Mouse (Mus musculus) layer of hippocampus, postnatal 36 days (tissue): Measurements from ENCODE around the gene Phf13. TPM values are rescaled to one million over a fixed set of nuclear protein-coding genes. Genes with fewer than 3 reads are reported as not detected.

ENCODE experiments used
- DNase-seq, 2 experiments: peaks; one replicate each; pipeline ENCODE4 v3.0.0; 2022
- total RNA-seq, 2 experiments: library from RNA; stranded (reverse); gene quantifications; 2 replicates each; pipeline ENCODE4 v1.2.3; 2021

The Phf13 gene
- total RNA-seq, 2 experiments from 2014 or later: 11.1 to 11.6 TPM

DNA sequence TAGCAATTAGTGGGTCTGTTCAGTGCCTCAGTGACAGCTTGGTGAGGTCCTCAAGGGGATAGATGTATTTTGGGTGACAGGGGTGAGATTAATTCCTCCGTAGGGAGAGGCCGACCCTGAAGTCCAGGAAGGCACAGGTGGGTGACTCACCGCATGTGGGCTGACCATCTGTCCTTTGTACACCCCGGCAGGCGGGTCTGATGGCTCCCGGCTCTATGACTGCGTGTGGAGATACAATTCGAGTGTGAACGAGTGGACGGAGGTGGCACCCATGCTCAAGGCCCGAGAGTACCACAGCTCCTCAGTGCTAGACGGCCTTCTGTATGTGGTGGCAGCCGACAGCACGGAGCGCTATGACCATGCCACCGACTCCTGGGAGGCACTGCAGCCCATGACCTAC, 16.1 kb upstream of the Phf13 start:
- DNase-seq: no peak

GRCm38 (mm10) chr4:152011171-152011760, 15.2 kb upstream of the Phf13 start:
- DNase-seq: no peak

- no peak for DNase-seq
These were observed 14.7 kb upstream of the Phf13 start for GRCm38 (mm10) chr4:152010707-152011134.

GRCm38 (mm10) chr4:152010091-152010706, 14.1 kb upstream of the Phf13 start:
- DNase-seq: no peak

- peak; percentile 71 to 74 for DNase-seq
These were observed 13.3 kb upstream of the Phf13 start for GRCm38 (mm10) chr4:152009076-152010051.

GRCm38 (mm10) chr4:152008622-152009075, 12.6 kb upstream of the Phf13 start, which contains the start of gene Klhl21:
Gene Klhl21 (plus strand): TSS chr4:152008803.
- peak; percentile 91 to 92 for DNase-seq

GRCm38 (mm10) chr4:152008148-152008500, 12.1 kb upstream of the Phf13 start:
- DNase-seq: no peak

DNA sequence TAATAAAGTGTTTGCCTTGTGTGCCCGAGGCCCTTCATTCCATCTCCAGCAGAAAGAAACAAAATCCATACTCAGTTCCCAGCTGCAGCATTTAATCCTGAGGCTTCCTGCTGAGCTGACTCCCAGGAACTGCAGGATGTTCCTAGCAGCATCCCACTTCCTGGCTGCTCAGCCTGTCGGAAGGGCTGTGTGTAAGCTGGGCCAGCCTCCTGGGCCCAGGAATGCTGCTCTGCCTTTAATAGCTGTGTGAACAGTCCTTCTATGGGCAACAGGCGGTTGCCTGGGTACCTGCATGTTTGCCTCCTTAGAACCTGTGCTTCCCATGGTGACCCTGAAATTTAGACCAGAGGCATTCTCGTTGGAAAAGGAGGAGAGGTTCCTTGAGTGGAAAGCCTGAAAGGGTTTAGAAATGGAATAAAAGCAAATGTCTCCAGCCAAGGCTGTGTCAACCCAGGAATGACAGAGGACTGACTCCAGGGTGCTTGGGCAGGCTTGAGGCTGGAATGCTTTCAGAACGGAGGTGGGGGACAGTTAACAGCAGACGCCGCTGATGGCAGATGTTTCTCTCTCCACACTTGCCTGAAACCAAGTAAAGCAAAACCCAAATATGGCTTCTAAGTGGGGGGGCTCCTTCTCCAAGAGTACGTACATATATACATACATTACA, 11.6 kb upstream of the Phf13 start:
- no peak for DNase-seq

GRCm38 (mm10) chr4:152006812-152007211, 10.8 kb upstream of the Phf13 start:
- DNase-seq: no peak

- DNase-seq: no peak
These were observed 10.1 kb upstream of the Phf13 start for GRCm38 (mm10) chr4:152006137-152006536.

- DNase-seq: no peak
These were observed 6.0 kb upstream of the Phf13 start for GRCm38 (mm10) chr4:152002063-152002462.

DNA sequence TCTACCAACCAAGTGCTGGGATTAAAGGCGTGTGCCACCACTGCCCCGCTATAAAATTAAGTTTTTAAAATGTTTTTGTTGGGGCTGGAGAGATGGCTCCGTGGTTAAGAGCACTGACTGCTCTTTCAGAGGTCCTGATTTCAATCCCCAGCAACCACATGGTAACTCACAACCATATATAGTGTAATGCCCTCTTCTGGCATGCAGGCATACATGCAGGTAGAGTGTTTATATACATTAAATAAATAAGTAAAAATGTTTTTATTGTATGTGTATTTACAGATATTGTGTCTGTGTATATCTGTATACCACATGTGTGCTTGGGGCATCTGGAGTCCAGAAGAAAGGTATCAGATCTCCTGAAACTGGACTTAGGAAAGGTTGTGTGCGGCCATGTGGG, 5.3 kb upstream of the Phf13 start:
- DNase-seq: no peak

- no peak for DNase-seq
These were observed 4.8 kb upstream of the Phf13 start for GRCm38 (mm10) chr4:152000906-152001305.

DNA sequence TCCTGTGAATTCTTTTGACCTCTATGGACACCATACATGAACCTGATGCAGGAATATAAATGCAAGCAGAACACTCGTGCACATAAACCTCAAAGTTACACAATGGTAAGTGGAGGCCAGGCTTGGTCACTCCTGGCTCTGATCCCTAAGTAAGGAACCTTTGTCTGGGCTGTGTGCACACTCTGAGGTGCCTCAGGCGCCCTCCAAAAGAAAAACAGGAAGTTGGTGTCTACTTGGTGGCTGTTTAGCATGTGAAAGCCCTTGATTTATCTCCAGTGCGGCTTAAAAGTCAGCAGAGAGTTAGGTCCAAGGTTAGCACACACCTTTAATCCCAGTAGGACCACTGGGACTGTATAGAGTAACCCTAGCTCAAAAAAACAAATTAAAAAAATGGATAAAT, 3.4 kb upstream of the Phf13 start:
- DNase-seq: no peak

DNA sequence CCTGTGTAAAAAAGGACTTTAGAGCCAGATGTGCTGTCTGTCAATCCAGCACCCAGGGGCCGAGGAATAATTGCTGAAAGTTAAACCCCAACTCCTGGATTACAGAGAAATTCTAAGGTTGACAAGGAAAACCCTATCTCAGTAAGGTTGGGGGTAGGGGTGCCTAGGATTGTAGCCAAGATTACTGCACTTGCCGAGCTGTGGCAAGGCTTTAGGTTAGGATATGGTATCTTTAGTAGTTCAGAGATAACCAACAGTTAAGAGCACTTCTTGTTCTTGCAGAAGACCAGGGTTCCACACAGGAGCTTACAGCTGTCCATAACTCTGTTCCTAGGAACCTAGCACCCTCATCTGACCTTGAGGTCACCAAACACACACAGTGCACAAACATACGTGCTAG, 1.6 kb upstream of the Phf13 start:
- DNase-seq: no peak

DNA sequence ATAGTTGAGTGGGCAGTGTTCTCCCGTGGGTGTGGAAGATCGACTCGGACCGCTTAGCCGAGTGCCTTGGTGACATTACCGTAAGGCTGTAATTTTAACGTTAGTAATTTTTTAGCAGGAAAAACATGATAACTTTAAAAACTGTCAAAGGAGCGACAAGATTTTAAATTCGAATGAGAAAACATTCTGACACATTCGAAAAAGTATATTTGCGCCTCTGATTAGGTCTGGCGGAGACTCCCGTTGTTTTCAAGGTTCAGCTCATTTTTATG, 829 bp upstream of the Phf13 start:
- DNase-seq: no peak

DNA sequence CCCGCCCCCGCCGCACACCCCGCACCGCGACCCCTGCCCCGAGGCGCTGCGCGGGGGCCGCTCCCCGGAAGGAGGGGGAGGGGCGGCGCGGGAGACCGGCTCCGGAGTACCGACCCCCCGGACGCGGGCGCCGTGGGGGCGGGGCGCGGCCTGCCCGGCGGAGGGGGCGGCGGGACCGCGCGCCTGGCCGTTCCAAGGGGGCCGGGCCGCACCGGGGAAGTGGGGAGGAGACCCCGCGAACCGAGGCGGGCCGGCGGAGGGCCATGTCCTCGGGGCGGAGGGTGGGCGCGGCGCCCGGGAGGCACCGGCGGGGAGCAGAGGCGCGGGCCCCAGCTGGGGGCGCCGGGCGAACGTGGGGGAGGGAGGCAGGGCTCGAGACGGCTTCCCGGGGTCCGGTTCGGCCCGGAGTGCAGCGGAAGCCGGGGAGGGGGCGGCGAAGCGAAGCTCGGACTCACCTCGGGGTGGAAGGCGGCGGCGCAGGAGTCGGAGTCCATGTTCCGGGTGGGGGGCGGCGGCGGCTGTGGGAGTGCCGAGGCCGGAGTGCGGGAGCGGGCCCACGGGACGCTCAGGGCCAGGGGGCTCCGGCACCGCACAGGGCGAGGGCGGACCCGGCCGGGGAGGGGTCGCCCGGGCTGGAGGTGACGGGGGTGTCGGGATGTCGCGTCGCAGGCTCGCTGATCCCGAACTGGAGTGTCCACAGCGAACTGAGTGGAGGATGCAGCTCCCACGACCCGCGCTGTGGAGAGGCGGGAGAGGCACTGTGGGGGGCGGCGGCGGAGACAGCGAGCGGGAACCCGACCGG, 486 bp downstream of the Phf13 start:
- DNase-seq: peak in 1 of 2 experiments; percentile 47

DNA sequence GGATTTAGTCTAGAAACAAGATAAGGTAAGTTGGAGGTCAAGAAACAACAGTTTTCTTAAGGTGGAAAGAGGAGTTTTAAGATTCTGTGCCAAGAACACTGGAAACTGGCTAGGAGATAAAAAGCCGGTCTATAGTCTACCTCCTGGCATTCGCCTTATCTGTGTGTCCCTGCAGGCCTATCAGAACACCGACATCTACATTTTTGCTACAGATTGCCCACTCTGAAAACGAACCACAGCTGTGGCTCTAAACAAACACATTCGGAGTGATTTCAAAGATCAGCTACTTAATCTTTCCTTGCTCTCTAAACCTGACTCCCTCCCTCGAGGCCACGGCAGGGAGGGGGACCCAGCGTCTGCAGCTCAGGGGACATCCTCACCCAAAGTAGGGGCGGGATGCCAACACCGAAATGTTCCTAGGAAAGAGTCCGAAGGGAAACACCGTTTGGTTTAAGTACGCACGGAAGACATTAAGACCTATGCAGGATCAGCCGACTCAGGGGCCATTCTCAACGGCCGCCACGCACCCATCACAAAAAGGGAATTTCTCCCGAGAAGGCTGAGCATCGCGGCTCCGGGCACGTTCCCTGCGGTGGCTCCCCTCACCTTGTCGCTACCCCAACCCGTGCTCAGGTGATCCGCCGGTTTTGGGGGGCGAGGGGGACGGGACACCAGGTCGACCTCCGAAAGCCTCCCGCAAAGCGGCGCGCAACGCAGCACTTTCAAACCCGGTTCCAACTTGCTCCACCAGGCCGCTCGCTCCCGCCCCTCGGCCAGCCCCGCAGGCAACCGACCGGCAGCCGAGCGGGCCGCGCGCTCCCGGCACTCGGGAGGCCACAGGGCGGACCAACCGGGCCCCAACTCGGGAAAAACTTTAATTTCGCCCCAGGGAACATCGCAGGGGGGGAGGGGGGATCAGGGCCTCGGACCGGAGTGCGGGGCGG, 1.6 kb downstream of the Phf13 start:
- DNase-seq: no peak

DNA sequence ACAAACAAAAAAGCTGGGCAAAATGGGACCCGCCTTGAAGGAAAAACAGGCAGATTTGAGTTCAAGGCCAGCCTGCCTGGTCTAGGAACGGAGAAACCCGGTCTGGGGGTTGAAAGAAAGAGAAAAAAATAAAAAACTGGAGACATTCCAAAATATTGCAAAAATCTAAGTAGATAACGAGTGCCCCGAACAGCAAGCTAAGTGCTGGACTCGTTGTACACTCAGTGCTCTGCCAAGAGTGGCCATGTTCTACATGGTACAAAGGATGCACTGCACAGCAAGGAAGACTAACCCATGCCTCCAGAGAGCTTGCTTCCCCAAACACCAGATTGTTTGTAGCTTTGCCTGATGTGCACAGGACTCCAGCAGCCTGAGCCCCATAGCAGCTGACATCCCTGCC, 3.0 kb downstream of the Phf13 start:
- DNase-seq: no peak

GRCm38 (mm10) chr4:151992091-151992490, 4.0 kb downstream of the Phf13 start:
- DNase-seq: no peak

GRCm38 (mm10) chr4:151989110-151989488, 7.0 kb downstream of the Phf13 start:
- no peak for DNase-seq
